Mouse (Mus musculus) 3134 (cell line): ENCODE data around the gene Uap1.
A peak's percentile ranks its signal among the peaks of the same experiment; 100 is the strongest.

Experiments used
- DNase-seq: peaks from one replicate; pipeline ENCODE4 v3.0.0-alpha.2; 2011; ENCODE audit warnings: low spot score; ENCODE audit not compliant: insufficient read length; ENCODE audit errors: extremely low read depth

Gene Uap1

DNA sequence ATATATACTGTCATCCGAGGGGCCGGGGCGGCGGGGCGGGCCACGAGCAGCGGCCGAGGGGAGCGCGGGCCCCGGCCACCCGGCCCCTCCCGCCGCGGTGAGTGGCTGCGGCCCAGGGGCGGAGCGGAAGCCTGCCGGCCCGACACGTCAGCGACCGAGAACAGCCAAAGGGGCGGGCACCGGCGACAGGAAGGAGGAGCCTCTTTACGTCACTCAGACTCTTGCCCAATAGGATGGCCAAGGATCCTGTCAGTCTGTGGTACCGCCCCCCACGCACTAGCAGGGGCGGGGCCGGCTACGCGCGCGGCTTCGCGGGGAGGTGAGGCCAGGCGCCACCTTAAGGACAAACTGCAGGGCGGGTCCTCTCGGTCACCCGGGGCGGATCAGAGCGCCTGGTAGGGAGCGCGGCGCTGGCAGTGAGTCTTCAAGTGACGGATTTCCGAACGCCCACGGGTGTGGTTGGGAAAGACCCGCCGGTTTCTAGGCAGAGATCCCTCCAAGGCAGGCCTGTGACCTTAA is at the start of gene Uap1:
Gene Uap1 (minus strand): TSS at position 144 of the 519 bp plus-strand sequence.
- peak; percentile 99 for DNase-seq

DNA sequence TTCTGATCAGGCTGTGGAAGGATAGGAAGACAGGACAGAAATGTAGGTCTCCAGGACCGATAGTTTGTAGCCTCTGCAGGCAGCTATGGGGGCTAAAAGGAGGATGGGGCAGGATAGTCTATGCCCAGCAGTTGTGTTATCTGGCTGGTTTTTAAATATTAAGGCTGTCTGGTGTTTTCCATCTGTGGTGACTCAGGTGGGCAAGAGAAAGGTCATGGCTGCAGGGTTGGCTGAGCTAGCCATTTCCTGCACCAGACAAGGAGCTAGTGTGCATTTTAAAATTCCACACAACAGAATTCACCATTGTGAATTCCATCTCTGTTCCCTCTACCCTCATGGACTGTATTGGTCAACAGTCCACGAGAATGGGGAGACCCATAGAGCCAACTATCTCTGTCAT is 48.5 kb upstream of the Uap1 start:
- no peak for DNase-seq

DNA sequence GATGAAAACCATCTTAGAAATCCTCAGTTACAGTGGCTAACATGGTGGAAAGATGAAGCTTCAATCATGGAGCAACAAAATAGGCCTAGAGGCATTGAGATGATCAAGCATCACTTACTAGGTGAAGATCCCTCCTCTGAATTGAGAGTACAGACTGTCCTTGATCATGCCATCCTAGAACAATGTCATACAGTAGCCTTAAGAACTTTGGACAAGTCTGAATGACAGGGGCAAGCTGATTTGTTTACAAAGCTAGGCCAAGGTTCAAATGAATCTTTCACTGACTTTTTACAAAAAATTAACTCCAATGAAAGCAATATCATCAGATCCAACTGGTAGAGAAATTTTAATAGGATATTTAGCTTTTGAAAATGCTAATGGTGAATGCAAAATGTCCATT is 45.6 kb upstream of the Uap1 start:
- DNase-seq, result no peak

DNA sequence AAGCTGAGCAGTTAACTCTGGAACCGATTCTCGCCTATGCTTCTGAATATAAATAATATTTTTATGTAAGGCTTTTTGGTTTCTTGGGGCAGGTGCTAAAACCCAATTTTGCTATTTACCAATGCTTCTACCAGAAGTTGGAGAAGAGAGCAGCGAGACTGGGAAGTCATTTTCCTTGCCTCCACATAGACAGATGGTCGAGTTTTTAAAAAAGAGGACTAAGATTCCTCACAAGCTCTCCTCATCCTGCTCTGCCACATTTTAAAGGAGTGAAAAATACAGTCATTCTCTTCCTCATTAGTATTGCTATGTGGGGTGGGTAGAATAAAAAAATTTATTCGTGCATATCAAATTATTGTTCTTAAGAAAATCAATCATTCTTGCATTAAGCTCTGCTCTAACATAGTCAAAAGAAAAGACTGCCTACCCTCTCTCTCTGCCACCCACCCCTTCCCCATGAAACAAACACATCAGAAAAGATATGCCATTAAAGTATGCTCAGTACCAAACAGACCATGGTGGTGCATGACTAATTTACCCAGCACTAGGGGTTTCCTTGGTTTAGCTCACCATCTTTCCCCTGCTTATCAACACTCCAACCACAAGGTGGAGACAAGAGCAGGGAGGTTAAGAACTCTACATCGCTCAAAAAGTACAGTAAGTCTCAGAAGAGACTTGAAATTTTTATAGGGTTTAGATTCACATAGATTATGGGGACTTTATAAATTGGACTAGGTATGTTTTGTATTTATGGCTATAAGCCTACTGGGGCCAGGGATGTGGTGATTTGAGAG is 43.5 kb upstream of the Uap1 start:
- no peak for DNase-seq

DNA sequence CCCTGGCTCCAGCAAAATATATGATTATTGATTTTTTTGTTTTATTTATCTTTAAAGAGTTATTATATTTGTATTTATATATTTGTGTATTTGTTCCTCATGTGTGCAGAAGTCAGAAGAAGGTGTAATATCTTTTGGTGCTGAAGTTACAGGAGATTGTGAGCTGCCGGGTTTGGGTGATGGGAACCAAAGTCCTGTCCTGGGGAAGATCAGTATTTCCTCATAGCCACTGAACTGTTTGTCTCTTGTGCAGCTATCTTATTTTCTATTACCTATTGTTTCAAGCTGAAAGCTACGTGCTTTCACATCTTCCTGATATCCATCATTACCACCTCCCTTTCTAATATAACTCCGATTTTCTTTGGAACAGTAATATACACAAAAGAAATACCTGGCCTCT is 40.8 kb upstream of the Uap1 start:
- no peak for DNase-seq

DNA sequence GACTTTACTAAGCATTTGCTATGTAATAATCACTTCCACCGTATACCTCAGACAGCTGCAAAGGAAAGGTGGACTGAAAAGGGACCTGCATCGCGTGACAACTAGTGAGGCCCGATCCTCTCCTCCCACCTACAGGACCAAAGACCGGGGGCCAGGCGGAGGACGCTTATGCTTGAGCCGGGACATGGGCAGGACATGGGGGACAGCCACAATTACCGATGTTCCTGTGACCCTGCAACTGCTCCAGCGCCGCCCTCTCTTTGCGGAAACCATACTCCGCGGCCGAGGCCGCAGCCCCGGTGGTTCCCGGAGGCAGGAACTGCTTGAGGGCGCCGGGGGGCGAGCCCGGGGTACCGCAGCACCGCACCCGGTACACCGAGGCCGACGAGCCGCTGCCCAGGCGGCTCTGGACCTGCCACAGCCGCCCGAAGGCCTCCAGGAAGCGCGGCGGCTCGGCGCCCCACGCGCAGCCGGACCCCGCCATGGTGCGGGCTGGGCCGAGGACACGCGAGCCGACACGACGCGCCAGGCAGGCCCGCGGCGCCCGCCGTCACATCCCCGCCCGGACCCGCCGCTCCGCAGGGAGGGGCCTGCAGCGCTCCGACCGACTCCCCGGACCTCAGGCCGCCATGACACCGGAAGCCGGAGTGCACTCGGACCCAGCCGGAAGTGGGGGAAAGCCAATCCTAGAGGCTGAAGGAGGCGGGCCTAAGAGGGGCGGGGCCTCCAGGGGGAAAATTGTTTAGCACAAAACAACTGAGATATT is 40.2 kb upstream of the Uap1 start, which contains the start of gene Uhmk1:
Gene Uhmk1 (minus strand): TSS at position 641 of the 766 bp plus-strand sequence.
- peak; percentile 79 for DNase-seq

DNA sequence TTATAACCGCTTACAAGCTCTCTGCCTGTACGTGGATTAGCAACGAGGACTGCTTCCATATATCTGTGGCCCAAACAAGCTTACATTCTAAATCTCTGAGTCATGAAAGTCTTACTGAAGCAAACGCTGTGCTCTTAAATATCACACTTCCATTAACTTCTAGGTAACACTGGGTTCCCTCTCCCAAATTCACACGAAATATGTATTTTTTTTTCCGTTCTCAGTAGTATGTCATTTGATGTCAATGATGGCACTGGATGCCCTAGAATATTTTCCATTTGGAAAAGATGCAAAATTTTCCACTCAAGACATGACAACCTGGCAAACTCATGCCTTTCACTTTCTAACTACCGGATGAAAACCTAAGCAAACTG is 39.6 kb upstream of the Uap1 start:
- no peak for DNase-seq

DNA sequence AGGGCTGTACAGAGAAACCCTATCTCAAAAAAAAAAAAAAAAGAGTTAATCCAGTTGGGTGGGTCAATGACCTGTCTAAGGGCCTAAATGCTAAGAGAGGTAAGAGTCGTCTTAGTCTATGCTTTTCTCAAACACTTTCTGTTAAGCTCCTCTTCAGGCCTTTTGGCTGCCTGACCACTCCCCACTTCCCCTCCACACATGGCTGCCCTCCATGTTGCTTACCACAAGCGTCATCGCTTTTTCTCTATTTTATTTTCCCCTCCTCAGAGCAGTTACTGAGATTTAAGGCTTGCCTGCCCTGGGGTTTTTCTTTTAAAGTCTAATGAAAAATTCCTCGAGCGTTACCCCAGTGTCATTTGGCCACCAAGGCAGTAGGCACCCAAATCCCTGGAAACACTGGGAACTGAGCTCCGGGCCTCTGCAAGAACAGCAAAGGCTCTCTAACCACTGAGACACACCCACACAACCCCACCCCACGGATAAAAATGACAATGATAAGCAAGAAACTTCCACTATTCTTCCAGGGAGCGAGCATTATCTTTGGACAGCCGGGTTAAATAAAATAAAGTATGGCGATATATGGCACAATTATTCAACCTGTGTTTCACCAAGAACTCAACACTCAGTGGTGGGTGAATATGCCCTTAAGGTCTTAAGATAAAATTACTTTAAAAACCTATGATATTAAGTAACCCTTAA is 38.6 kb upstream of the Uap1 start:
- DNase-seq, result no peak

DNA sequence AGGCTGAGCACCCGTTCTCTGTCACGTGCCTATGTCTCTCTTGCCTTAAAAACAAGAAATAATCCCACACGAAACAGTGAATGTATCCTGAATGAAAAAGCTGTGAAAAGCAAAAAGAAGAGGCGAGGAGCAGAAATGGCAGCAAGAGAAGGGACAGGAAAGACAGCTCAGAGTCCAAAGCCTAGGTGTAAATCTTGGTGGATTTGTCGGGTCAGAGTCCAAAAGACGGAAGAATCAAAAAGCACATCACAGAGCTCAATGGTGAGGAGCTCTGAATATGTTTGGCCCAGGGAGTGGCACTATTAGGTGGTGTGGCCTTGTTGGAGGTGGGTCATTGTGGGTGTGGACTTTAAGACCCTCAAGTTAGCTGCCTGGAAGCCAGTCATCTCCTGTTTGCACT is 31.6 kb upstream of the Uap1 start:
- no peak for DNase-seq

DNA sequence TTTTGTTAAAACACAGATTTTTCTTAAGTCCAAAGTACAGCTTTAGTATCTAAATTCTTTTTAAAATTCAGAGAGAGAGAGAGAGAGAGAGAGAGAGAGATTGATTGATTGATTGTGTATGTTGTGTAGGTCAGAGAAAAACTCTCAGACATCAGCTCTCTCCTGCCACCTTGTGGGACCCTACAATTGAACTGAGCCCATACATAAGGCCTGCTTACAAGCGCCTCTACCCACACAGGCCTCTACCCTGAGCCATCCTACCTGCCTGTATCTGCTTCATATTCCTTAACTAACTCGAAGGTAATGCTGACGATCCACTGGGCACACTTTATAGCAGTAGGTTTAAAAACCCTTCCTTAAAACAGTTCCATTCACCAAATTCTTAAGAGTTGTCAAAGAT is 25.6 kb upstream of the Uap1 start:
- DNase-seq, result no peak

DNA sequence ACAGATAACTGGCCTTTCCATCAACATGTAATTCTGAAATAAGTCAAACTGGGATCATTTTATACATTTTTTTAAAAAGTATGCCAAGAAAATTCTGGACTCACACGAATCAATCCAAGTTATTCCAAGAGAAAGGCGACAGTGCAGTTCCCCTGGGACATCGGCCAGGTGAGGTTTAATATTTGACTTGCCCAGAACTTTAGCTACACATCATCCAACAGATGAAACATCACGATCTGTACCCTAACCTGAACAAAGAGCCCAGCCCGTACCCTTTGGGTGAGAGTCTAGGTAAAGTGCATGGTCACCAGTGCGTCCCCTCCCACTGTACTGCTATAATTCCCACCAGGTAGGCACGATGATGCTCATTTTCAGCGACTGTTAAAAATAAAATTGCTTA is 21.5 kb upstream of the Uap1 start:
- no peak for DNase-seq

DNA sequence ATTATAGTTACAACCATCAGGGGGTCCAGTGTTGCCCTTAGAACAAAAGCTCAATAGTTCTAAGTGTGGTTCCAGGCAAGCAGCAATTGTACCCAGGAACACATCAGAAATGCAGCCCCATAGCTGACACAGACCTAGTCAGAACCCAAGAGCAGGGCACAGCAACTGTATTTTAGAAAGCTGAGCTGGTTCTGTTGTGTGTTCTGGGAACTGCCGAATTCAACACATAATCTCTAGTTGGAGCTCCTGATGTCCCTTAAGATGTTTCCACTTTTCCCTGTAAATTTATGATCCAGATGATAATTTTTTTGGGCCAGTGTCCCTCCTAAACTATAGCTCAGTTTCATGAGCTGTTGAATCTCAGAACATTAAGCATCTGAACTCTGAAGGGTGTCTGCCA is 17.2 kb upstream of the Uap1 start:
- DNase-seq, result no peak

DNA sequence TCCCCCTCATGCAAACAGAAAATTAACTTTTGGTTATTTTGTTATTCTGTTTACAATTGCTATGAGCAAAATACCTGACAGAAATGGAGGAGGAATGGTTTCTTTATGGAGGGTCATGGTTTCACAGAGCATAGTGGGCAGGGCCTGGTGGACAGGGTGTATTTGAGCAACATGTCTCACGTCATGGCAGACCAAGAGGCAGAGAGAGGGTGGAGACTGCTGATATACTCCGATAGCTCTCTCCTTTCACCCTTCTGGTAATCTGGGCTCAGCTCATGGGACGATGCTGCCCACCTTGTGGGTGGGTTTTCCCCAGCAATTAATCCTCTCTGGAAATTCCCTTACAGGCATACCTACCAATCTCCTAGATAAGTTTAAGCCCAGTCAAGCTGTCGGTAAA is 15.5 kb upstream of the Uap1 start:
- DNase-seq, result no peak

DNA sequence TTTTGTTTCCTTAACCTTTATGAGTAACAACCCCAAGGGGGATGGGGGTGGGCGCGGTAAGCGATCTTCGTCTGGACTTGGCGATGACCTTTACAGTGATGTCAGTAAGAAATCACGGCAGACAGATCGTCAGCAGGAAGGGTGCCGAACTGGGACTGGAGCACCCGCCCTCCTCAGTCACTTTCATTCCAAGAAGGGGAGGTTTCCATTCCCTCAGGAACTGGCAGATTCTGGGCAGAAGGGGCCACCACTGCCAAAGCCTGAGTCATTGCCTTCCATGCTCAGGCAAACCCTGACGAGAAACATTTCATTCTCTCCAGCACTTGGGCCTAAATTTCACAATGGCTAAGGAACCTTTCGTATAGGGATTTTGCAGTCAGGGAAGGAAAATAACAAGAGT is 13.8 kb upstream of the Uap1 start:
- peak; percentile 77 for DNase-seq

DNA sequence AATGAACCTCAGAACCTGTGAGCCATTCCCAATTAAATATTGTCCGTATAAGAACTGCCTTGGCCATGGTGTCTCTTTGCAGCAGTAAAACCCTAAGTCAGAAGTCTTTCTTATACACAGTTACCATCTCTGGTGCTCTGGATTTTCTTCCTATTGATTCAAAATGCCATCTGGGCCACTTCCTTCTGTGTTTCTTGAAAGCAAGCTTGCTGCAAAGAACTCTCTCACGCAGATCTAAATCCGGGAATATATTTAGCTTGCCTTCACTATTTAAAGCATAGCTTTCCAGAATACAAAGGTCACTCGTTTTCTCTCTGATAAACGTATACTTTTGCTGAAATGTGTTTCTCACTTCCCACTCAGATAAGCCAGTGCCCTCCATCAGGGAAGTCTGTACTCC is 11.8 kb upstream of the Uap1 start:
- no peak for DNase-seq

DNA sequence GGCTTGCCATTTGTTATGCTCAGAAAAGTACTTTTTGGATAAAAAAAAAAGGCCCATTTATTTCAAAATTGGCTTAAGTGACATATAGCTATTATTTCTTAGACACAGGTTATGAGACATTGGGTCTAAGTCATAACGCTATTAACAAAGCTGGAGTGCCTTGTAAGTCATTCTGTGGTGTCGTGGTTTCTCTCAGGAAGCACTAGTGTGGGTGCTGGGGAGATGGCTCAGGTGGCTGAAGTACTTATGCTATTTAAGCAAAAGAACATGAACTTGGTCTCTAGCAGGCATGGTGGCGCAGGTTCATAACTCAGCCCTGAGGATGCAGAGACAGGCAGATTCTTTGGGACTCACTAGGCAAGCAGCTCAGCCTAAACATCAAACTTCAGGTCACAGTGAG is 10.4 kb upstream of the Uap1 start:
- DNase-seq, result no peak

DNA sequence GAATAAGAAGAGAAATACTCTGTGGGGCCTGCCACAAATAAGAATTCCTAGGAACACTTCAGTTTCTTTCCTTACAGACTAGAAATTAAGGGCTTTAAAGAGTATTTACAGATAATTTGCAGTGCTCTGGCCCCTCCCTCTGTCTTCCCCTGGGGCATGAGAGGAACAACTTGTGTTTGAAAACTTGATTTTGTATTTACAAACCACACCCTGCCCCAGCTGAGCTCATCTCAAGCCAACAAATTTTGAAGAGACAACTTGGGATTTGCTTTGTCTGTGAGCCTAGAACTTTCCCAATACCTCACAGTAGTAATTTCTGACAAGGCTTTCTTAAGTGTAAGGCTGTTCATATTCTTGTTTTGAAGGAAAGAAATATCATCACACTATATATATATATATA is 7.9 kb upstream of the Uap1 start:
- DNase-seq, result no peak

DNA sequence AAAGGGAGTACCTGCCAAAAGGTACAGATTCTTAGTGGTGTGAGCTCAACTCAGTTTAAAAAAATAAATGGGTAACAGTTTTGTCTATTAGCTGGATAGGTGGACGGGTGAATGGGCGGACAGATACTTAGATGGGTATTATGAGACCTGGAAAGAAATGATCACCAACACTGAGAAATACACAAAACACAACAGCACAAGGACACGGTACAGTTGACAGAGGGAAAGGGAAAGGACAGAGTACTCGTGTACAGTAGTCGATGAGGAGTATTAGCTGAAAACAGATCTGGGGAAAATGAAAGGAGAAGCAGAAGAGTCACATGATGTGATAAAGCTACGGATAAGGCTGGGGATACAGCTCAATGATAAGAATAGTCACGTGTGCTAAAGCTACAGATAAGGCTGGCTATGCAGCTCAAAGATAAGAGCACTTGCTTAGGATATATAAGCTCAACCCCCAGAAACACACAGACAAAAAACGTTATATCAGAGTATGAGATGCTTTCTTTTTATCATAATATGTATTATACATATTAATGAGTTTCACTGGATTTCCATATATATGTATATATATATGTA is 2.0 kb upstream of the Uap1 start:
- no peak for DNase-seq

DNA sequence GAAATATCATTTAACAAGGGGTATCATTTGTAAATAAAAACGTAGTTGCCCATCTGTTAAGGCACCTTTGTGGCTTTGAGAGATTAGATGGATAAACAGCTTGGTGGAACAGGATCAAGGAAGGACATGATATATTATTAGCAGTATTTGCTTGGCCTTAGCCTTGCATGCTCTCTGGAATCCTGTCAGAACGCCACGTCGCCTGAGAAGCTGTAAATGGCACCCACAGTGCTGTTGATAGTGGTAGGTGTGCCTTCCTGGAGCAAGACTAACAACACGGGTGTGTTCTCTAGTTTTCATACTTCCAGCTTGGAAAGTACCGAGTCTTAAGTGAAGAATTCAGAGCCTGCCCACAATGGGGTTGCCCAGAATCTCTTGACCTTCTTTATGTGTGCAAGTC is 1.1 kb upstream of the Uap1 start:
- no peak for DNase-seq

DNA sequence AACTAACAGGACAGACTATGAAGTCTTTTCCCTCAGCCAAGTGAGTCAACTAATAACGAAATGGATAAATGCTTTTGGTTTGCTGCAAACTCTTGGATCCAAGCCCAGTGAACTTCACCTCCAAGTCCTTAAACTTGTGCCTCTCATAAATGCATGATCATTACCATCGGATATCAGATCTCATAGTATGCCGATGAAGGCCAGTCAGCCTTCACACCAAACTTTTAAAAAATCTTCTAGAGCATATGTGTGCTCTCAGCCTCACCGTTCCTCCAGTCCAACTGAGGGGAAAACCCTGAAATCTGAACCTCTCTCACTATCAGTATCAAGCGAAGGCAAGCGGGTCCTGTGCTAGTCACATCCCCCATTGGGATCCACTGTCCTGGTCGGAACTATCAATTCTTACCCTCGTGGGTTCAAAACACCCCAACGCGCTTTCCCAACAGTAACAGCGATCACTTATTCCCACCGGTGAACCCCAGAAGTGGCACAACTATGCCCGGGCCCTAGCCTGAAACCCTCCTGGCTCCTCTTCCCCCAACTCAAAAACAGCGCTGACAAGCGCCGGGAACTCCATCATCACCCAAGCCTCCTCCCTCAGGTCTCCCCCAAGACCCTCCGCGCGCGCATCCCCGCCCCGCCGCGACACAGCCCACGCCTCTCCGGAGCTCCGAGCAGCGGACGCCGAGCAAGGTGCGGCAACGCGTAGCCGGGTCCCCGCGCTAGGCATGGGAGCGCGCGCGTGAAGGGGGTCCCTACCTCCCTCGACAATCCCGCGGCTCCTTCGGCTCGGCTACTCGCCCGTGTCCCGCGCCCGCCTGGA is 555 bp downstream of the Uap1 start:
- peak; percentile 68 for DNase-seq
